Mouse (Mus musculus): ENCODE data around the gene Slc11a2. TPM values are rescaled to one million over a fixed set of nuclear protein-coding genes. Genes with fewer than 3 reads are reported as not detected.
"Not testable (repeated sequence)": the region's sequence is repeated elsewhere in the genome, so short reads cannot be mapped to it uniquely, and the experiment has no call there.

Slc11a2 gene
- total and polyA plus RNA-seq, 3 experiments, result 24.4 to 43.7 (median 38.9) TPM

DNA sequence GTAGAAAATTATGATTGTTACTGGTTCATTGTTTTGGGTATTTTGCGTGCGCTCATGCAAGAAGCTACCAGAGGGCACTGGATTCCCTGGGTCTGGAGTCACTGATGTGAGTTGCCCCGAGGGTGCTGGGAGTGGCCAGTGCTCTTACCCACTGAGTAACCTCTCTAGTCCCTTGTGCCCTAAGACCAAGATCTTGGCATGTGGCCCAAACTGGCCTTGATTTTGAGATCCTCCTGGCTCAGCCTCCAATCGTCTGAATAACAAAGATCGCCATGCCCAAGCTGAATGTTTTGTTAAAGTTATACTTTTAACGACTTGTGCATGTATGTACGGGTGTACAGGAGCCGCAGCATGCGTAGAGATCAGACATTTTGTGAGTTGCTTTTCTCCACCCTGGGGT is 39.2 kb downstream of the Slc11a2 start:
- no peak overlapping the region for H3K9ac ChIP-seq (ENCODE audit: low read depth, low read length)
- H3K4me3 ChIP-seq, result no peak overlapping the region
- no peak overlapping the region for H3K27ac ChIP-seq
- DNase-seq, result no peak
- H3K27me3 ChIP-seq (ENCODE audit: control insufficient read depth, insufficient read depth, low read length), result no peaks in the 10 kb centered on the region
- TF ChIP-seq CTCF (IDR thresholded peaks at IDR 0.05), result no peak
- no peak for TF ChIP-seq POLR2A (IDR thresholded peaks at IDR 0.05; ENCODE audit: insufficient read depth, low read depth, low read length)
- intact Hi-C loops (cut with DNase I), result no loop called here
- WGBS, result 86% methylated on average over 9 of the region's 9 CpGs
- no peaks in the 10 kb centered on the region for H3K36me3 ChIP-seq (ENCODE audit: control insufficient read depth, insufficient read depth, low read length)
- no peaks in the 10 kb centered on the region for H3K4me1 ChIP-seq (ENCODE audit: control insufficient read depth, insufficient read depth, low read length)
- no peaks in the 10 kb centered on the region for H3K79me2 ChIP-seq (replicated peaks; ENCODE audit: control insufficient read depth, insufficient read depth, low read length)

DNA sequence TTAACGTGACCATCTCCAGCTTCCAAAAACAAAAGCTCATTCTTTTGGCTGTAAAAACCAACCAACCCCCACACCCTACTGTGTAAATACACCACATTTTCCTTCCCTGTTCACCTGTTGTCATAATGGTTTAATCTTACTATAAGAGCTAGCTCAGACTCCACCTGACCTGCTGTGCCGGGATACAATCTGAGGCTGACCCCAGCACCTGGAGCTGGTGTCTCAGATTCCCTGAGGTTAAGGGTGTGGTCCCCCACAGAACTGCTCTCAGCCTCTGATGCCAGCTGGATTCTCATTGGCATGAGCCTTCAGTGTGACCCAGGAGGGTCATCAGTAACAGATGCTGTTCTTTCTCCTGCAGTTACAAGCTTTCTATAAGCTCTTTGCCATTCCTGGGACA is 44.8 kb downstream of the Slc11a2 start:
- Histone ChIP-seq H3K9ac (ENCODE audit: low read depth, low read length) (no peak overlapping the region), H3K79me2 (replicated peaks; ENCODE audit: control insufficient read depth, insufficient read depth, low read length) (no peaks in the 10 kb centered on the region), H3K4me3 (no peak overlapping the region), H3K27me3 (ENCODE audit: control insufficient read depth, insufficient read depth, low read length) (no peaks in the 10 kb centered on the region), H3K4me1 (ENCODE audit: control insufficient read depth, insufficient read depth, low read length) (no peaks in the 10 kb centered on the region), H3K27ac (no peak overlapping the region), H3K36me3 (ENCODE audit: control insufficient read depth, insufficient read depth, low read length) (no peaks in the 10 kb centered on the region)
- no peak for TF ChIP-seq POLR2A (IDR thresholded peaks at IDR 0.05; ENCODE audit: insufficient read depth, low read depth, low read length)
- TF ChIP-seq CTCF (IDR thresholded peaks at IDR 0.05), result no peak
- no peak for TF ChIP-seq EP300 (IDR thresholded peaks at IDR 0.05; ENCODE audit: insufficient read depth, low read depth, low read length)
- 58% methylated on average over 2 of the region's 2 CpGs for WGBS
- intact Hi-C loops (cut with DNase I), result no loop called here
- DNase-seq, result no peak

DNA sequence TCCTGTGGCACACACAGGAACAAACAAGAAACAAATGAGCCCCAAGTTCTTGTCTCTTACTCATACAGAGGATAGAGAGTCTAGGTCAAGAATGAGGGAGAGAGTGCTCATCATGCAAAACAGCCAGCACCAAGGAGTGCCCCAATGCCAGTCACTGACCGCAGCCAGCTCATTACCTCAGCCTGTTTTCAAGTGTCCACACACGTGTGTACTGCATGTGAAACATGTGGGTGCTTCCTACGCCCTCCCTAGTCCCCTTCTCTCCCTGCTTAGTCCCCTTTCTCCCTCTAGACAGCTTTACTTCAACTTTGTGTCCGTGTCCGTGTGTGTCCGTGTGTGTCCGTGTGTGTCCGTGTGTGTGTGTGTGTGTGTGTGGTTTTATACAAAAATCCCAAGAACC is 45.2 kb downstream of the Slc11a2 start:
- TF ChIP-seq POLR2A (IDR thresholded peaks at IDR 0.05; ENCODE audit: insufficient read depth, low read depth, low read length) (no peak), CTCF (IDR thresholded peaks at IDR 0.05) (no peak), EP300 (IDR thresholded peaks at IDR 0.05; ENCODE audit: insufficient read depth, low read depth, low read length) (no peak)
- H3K4me1 ChIP-seq (ENCODE audit: control insufficient read depth, insufficient read depth, low read length), result no peaks in the 10 kb centered on the region
- DNase-seq, result no peak
- WGBS, result 89% methylated on average over 8 of the region's 8 CpGs
- no peak overlapping the region for H3K4me3 ChIP-seq
- no peaks in the 10 kb centered on the region for H3K27me3 ChIP-seq (ENCODE audit: control insufficient read depth, insufficient read depth, low read length)
- intact Hi-C loops (cut with DNase I), result loop anchor here (10.0 kb wide), 2 partner anchors 55 to 345 kb away; partner anchors contain the start of gene Dip2b
- H3K79me2 ChIP-seq (replicated peaks; ENCODE audit: control insufficient read depth, insufficient read depth, low read length), result no peaks in the 10 kb centered on the region
- no peak overlapping the region for H3K27ac ChIP-seq
- no peaks in the 10 kb centered on the region for H3K36me3 ChIP-seq (ENCODE audit: control insufficient read depth, insufficient read depth, low read length)
- no peak overlapping the region for H3K9ac ChIP-seq (ENCODE audit: low read depth, low read length)

DNA sequence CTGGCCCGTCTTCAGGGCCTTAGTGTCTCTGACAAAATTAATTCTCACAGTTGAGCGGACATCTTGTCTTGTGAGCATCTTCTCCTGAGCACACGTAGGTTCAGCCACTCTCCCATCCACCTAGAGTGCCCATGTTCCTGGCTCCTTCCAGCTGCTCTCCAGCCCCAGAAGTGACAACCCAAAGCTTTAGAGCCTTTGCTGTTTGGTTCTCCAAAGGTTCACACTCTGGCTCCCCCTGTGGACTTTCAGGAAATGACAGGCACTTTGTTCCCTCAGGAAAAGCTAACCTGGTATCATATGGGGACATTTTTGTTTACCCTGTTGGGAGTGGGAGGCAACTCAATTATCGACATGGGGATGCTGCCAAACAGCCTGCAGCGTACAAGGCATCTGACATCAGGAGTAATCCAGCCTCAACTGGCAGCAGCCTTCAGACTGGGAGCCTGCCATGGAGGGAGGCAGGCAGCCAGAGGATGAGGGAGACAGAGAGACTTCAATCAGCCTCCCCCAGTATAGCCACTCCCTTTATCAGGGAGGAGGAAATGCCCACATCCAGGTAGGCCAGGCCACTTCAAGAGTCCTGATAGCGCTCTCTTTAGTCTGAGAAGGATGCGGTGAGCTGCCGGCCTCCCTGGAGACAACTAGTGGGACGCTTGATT is 46.9 kb downstream of the Slc11a2 start:
- peak in 1 of 2 experiments; percentile 8 for DNase-seq
- TF ChIP-seq CTCF (IDR thresholded peaks at IDR 0.05), result peak; percentile 40
- H3K27ac ChIP-seq; H3K27me3 ChIP-seq (ENCODE audit: control insufficient read depth, insufficient read depth, low read length); H3K4me1 ChIP-seq (ENCODE audit: control insufficient read depth, insufficient read depth, low read length); H3K36me3 ChIP-seq (ENCODE audit: control insufficient read depth, insufficient read depth, low read length); H3K79me2 ChIP-seq (replicated peaks; ENCODE audit: control insufficient read depth, insufficient read depth, low read length); H3K9ac ChIP-seq (ENCODE audit: low read depth, low read length); H3K4me3 ChIP-seq: not testable (repeated sequence)
- WGBS, result 38% methylated on average over 4 of the region's 9 CpGs
- intact Hi-C loops (cut with DNase I), result loop anchor here (10.0 kb wide), 2 partner anchors 53 to 343 kb away; partner anchors contain the start of gene Dip2b

DNA sequence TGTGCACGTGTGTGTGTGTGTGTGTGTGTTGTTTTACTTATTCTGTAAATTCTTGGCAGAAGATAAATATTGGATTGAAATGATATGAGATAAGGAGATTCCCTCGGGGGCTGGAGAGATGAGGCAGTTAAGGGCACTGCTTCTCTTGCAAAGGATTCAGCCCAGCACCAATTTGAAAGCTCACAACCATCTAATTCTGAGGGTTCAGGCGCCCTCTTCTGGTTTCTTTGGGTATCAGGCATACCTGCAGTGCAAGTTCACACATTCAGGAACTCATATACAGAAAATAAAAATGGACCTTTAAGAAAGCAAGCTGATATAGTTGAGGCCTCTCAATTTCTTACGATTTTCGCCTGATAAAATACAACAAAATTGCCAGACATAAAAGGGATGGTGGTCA is 49.8 kb downstream of the Slc11a2 start:
- Histone ChIP-seq H3K4me1 (ENCODE audit: control insufficient read depth, insufficient read depth, low read length) (no peaks in the 10 kb centered on the region), H3K36me3 (ENCODE audit: control insufficient read depth, insufficient read depth, low read length) (no peaks in the 10 kb centered on the region), H3K27ac (no peak overlapping the region), H3K9ac (ENCODE audit: low read depth, low read length) (no peak overlapping the region), H3K4me3 (no peak overlapping the region), H3K27me3 (ENCODE audit: control insufficient read depth, insufficient read depth, low read length) (no peaks in the 10 kb centered on the region), H3K79me2 (replicated peaks; ENCODE audit: control insufficient read depth, insufficient read depth, low read length) (no peaks in the 10 kb centered on the region)
- WGBS, result 34% methylated on average over 5 of the region's 5 CpGs
- DNase-seq, result peak; percentile 24 to 52
- TF ChIP-seq EP300 (IDR thresholded peaks at IDR 0.05; ENCODE audit: insufficient read depth, low read depth, low read length) (no peak), CTCF (IDR thresholded peaks at IDR 0.05) (peak; percentile 79)
- intact Hi-C loops (cut with DNase I), result loop anchor here (10.0 kb wide), 2 partner anchors 50 to 340 kb away; partner anchors contain the start of gene Dip2b

DNA sequence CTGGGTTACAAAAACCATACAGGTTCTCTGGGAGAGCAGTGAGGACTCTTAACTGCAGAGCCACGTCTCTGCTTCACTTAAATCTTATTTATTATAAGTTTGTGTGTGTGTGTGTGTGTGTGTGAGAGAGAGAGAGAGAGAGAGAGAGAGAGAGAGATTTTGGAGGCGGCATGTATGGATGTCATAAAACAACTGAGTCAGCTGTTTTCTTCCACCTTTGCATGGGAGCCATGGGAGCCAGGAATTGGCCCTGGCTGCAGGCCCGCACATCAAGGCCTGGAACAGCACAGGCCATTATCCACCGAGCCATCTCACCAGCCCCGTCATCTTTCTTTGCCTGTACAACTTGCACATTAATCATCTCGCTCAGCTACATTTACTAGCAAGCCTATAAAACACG is 57.8 kb downstream of the Slc11a2 start:
- Histone ChIP-seq H3K9ac (ENCODE audit: low read depth, low read length) (no peak overlapping the region), H3K27me3 (ENCODE audit: control insufficient read depth, insufficient read depth, low read length) (no peaks in the 10 kb centered on the region), H3K4me1 (ENCODE audit: control insufficient read depth, insufficient read depth, low read length) (no peaks in the 10 kb centered on the region), H3K36me3 (ENCODE audit: control insufficient read depth, insufficient read depth, low read length) (no peaks in the 10 kb centered on the region), H3K4me3 (no peak overlapping the region), H3K27ac (no peak overlapping the region), H3K79me2 (replicated peaks; ENCODE audit: control insufficient read depth, insufficient read depth, low read length) (no peaks in the 10 kb centered on the region)
- TF ChIP-seq CTCF (IDR thresholded peaks at IDR 0.05) (no peak), POLR2A (IDR thresholded peaks at IDR 0.05; ENCODE audit: insufficient read depth, low read depth, low read length) (no peak), EP300 (IDR thresholded peaks at IDR 0.05; ENCODE audit: insufficient read depth, low read depth, low read length) (no peak)
- intact Hi-C loops (cut with DNase I), result no loop called here
- WGBS, result 83% methylated on average over 7 of the region's 7 CpGs
- DNase-seq, result no peak

DNA sequence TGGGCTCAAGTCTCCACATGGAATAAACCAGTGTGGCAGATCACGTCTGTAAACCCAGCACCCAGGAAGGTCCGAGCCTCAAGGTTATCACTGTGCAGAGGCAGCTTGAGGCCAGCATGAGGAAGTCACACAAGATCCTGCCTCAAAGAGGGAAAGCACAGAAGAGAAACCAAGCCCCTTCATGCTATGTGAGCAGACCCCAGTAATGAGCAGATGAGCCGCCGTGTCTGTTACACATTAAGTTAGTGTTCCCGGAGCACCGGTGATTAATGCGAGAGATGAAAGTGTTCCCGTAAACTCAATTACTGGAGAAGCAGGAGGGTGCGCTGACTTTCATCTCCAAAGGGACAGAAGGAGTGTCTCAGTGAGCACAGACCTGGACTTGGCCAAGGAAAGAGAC is 58.9 kb downstream of the Slc11a2 start:
- DNase-seq; H3K79me2 ChIP-seq (replicated peaks; ENCODE audit: control insufficient read depth, insufficient read depth, low read length); H3K27ac ChIP-seq; H3K9ac ChIP-seq (ENCODE audit: low read depth, low read length); H3K4me1 ChIP-seq (ENCODE audit: control insufficient read depth, insufficient read depth, low read length); intact Hi-C loops (cut with DNase I); H3K4me3 ChIP-seq; H3K27me3 ChIP-seq (ENCODE audit: control insufficient read depth, insufficient read depth, low read length); H3K36me3 ChIP-seq (ENCODE audit: control insufficient read depth, insufficient read depth, low read length): not testable (repeated sequence)
- WGBS, result 88% methylated on average over 9 of the region's 9 CpGs

All from heart, adult 2 months (tissue).